In genomic region chr17:86083207-86083606, GRCm38 (mm10) we compare ENCODE assay signal across 23 mouse cellular contexts.
DNase-seq lines count a peak whose midpoint lies in the region; ATAC-seq and TF ChIP-seq lines count a peak whose summit lies in the region.
"Had no signal": no experiment of that assay in that cellular context is flagged by ENCODE, and none has a peak within 500 bp of the region (broad histone marks: within the 10 kb centered on the region; RNA-seq: fewer than 3 reads in every experiment).

No protein-coding gene starts in this region.

- no peaks in the 10 kb centered on the region for H3K4me1 ChIP-seq in kidney, embryonic 16.5 days (ENCODE audit: insufficient read depth, low read length)
- H3K4me1 ChIP-seq in midbrain, embryonic 14.5 days (ENCODE audit: control insufficient read depth, insufficient read depth, low read length), result peaks cover 5% of the 10 kb centered on the region; the same call in 1 of the 2 replicates
- H3K4me1 ChIP-seq in midbrain, postnatal 0 days (ENCODE audit: insufficient read depth, low read length), result no peaks in the 10 kb centered on the region
- no peaks in the 10 kb centered on the region for H3K4me1 ChIP-seq in lung, postnatal 0 days (ENCODE audit: insufficient read depth, low read depth, low read length)
- H3K4me1 ChIP-seq: heart, embryonic 15.5 days; liver, embryonic 15.5 days; stomach, embryonic 15.5 days had no signal

- no peak overlapping the region for H3K27ac ChIP-seq in kidney, embryonic 16.5 days (ENCODE audit: low read length)
- no peak overlapping the region for H3K27ac ChIP-seq in midbrain, embryonic 14.5 days (replicated peaks; ENCODE audit: low read depth, low read length)
- no peak overlapping the region for H3K27ac ChIP-seq in midbrain, postnatal 0 days (ENCODE audit: low read depth, low read length)
- H3K27ac ChIP-seq in lung, postnatal 0 days (ENCODE audit: low read length), result no peak overlapping the region
- H3K27ac ChIP-seq: forebrain, embryonic 13.5 days; gastrocnemius, adult 2 months; heart, embryonic 15.5 days; hindbrain, embryonic 14.5 days; left cerebral cortex, adult 2 months; liver, embryonic 15.5 days; macrophage; stomach, embryonic 15.5 days had no signal

- no peak for TF ChIP-seq EP300 in lung, postnatal 0 days (IDR thresholded peaks at IDR 0.05)

- WGBS in kidney, embryonic 16.5 days, result 69% methylated on average over 7 of the region's 7 CpGs
- WGBS in midbrain, embryonic 14.5 days, result 62% methylated on average over 7 of the region's 7 CpGs
- 62% methylated on average over 7 of the region's 7 CpGs for WGBS in midbrain, postnatal 0 days
- 47% methylated on average over 7 of the region's 7 CpGs for WGBS in lung, postnatal 0 days

- no peaks in the 10 kb centered on the region; the same call in 1 of the 2 replicates for H3K36me3 ChIP-seq in kidney, embryonic 16.5 days (ENCODE audit: insufficient read depth, low read length)
- H3K36me3 ChIP-seq in midbrain, embryonic 14.5 days (ENCODE audit: control insufficient read depth, insufficient read depth, low read length), result 0 out of 2 replicates have a peak, but pooled peaks cover 3% of the 10 kb centered on the region
- no peaks in the 10 kb centered on the region for H3K36me3 ChIP-seq in midbrain, postnatal 0 days (ENCODE audit: insufficient read depth, low read length)
- H3K36me3 ChIP-seq in lung, postnatal 0 days (ENCODE audit: insufficient read depth, low read length), result no peaks in the 10 kb centered on the region
- H3K36me3 ChIP-seq: heart, embryonic 15.5 days; stomach, embryonic 15.5 days had no signal

- no peak overlapping the region for H3K9ac ChIP-seq in kidney, embryonic 16.5 days (replicated peaks; ENCODE audit: low read length)
- H3K9ac ChIP-seq in midbrain, embryonic 14.5 days (replicated peaks; ENCODE audit: low read length), result no peak overlapping the region
- no peak overlapping the region for H3K9ac ChIP-seq in midbrain, postnatal 0 days (replicated peaks; ENCODE audit: low read length, poor library complexity, severe bottlenecking)
- no peak overlapping the region for H3K9ac ChIP-seq in lung, postnatal 0 days (replicated peaks; ENCODE audit: low read depth)
- H3K9ac ChIP-seq: forebrain, embryonic 13.5 days; heart, embryonic 15.5 days; hindbrain, embryonic 14.5 days; liver, embryonic 15.5 days; stomach, embryonic 15.5 days had no signal

- TF ChIP-seq CTCF in midbrain, postnatal 0 days (IDR thresholded peaks at IDR 0.05), result no peak
- TF ChIP-seq CTCF in lung, postnatal 0 days (IDR thresholded peaks at IDR 0.05), result no peak

- H3K4me3 ChIP-seq in kidney, embryonic 16.5 days (ENCODE audit: low read length), result no peak overlapping the region
- no peak overlapping the region for H3K4me3 ChIP-seq in midbrain, embryonic 14.5 days (replicated peaks; ENCODE audit: low read depth, low read length)
- H3K4me3 ChIP-seq in midbrain, postnatal 0 days (ENCODE audit: low read depth, low read length), result no peak overlapping the region
- H3K4me3 ChIP-seq in lung, postnatal 0 days (ENCODE audit: low read depth, low read length), result no peak overlapping the region
- H3K4me3 ChIP-seq: forebrain, embryonic 13.5 days; gastrocnemius, adult 2 months; heart, embryonic 15.5 days; left cerebral cortex, adult 2 months; liver, embryonic 15.5 days; stomach, embryonic 15.5 days had no signal

- H3K9me3 ChIP-seq in kidney, embryonic 16.5 days (ENCODE audit: low read length), result no peaks in the 10 kb centered on the region
- no peaks in the 10 kb centered on the region for H3K9me3 ChIP-seq in midbrain, embryonic 14.5 days (ENCODE audit: control insufficient read depth, low read length)
- no peaks in the 10 kb centered on the region for H3K9me3 ChIP-seq in midbrain, postnatal 0 days (ENCODE audit: low read length)
- no peaks in the 10 kb centered on the region for H3K9me3 ChIP-seq in lung, postnatal 0 days (ENCODE audit: low read length)
- H3K9me3 ChIP-seq: forebrain, embryonic 13.5 days; heart, embryonic 15.5 days; liver, embryonic 15.5 days; stomach, embryonic 15.5 days had no signal

- no peak for ATAC-seq in kidney, embryonic 16.5 days (ENCODE audit: low FRiP score, low TSS enrichment)
- no peak for ATAC-seq in midbrain, embryonic 14.5 days (ENCODE audit: low FRiP score, low TSS enrichment)
- ATAC-seq in midbrain, postnatal 0 days (ENCODE audit: low FRiP score), result no peak
- no peak for ATAC-seq in lung, postnatal 0 days
- ATAC-seq: forebrain, embryonic 13.5 days; inflammation-experienced regulatory T-cells, adult 6 months had no signal

- no peaks in the 10 kb centered on the region for H3K27me3 ChIP-seq in kidney, embryonic 16.5 days (ENCODE audit: insufficient read depth, low read length)
- no peaks in the 10 kb centered on the region for H3K27me3 ChIP-seq in midbrain, embryonic 14.5 days (ENCODE audit: control insufficient read depth, insufficient read depth, low read length)
- no peaks in the 10 kb centered on the region for H3K27me3 ChIP-seq in midbrain, postnatal 0 days (ENCODE audit: insufficient read depth, low read length)
- H3K27me3 ChIP-seq in lung, postnatal 0 days (replicated peaks; ENCODE audit: insufficient read depth, low read length), result no peaks in the 10 kb centered on the region
- H3K27me3 ChIP-seq: forebrain, embryonic 13.5 days; heart, embryonic 15.5 days; liver, embryonic 15.5 days; stomach, embryonic 15.5 days had no signal

- no peak overlapping the region for H3K4me2 ChIP-seq in kidney, embryonic 16.5 days (replicated peaks; ENCODE audit: low read depth, low read length)
- no peak overlapping the region for H3K4me2 ChIP-seq in midbrain, embryonic 14.5 days (ENCODE audit: low read length)
- H3K4me2 ChIP-seq in midbrain, postnatal 0 days (ENCODE audit: low read depth, low read length, poor library complexity, severe bottlenecking), result no peak overlapping the region
- H3K4me2 ChIP-seq in lung, postnatal 0 days (replicated peaks; ENCODE audit: low read depth, low read length), result no peak overlapping the region
- H3K4me2 ChIP-seq: forebrain, embryonic 13.5 days; heart, embryonic 15.5 days; hindbrain, embryonic 14.5 days; liver, embryonic 15.5 days; stomach, embryonic 15.5 days had no signal

- DNase-seq in kidney, postnatal 10 days, result peak; percentile 28
- peak; percentile 50 for DNase-seq in midbrain, embryonic 14.5 days
- no peak for DNase-seq in midbrain, postnatal 0 days (ENCODE audit: low spot score)
- DNase-seq in lung, postnatal 0 days (ENCODE audit: low spot score), result peak; percentile 25
- no peak for DNase-seq in cerebellum, postnatal 36 days
- no peak for DNase-seq in urinary bladder, postnatal 4 days (ENCODE audit: low spot score in 2 of 2)
- DNase-seq: adrenal gland, postnatal 10 days; cerebellum, adult 9-10 months; gastrocnemius, adult 2 months; heart, postnatal 36 days; kidney, adult 2 months; liver; thymus, adult 2 months; thymus, postnatal 4 days had no signal

Comparison
In these comparisons a context has a peak if more than half of its experiments do, and no peak if none do; other contexts are left out.
1. DNase-seq: peak in kidney, postnatal 10 days (single experiment), midbrain, embryonic 14.5 days (single experiment) and lung, postnatal 0 days (single experiment); none in midbrain, postnatal 0 days (single experiment), cerebellum, postnatal 36 days (0 of 2) and urinary bladder, postnatal 4 days (0 of 2).